Mouse (Mus musculus) lung, embryonic 14.5 days (tissue): ENCODE data around the gene Dgki. TPM values are rescaled to one million over a fixed set of nuclear protein-coding genes. Genes with fewer than 3 reads are reported as not detected.

Experiments used
- ATAC-seq: fragments of 200-750 bp; cut with Nextera tagmentation; 2 replicates; pipeline ENCODE4 v1.8.0; 2017; ENCODE audit warnings: mild to moderate bottlenecking, moderate TSS enrichment, moderate library complexity; ENCODE audit not compliant: insufficient read depth
- DNase-seq: peaks from one replicate; pipeline ENCODE4 v3.0.0-alpha.2; 2015
- H3K27ac ChIP-seq: fragments of 300-500 bp; sonication (generic); 2 replicates; pipeline ENCODE4 v1.5.1; 2014; ENCODE audit warnings: low read depth, mild to moderate bottlenecking, moderate library complexity
- H3K27me3 ChIP-seq: fragments of 300-500 bp; sonication (generic); 2 replicates; pipeline ENCODE4 v1.6.1; 2014; ENCODE audit warnings: low read length, control low read depth; ENCODE audit not compliant: insufficient read depth
- H3K36me3 ChIP-seq: fragments of 300-500 bp; sonication (generic); 2 replicates; pipeline ENCODE4 v1.6.1; 2014; ENCODE audit warnings: control low read depth; ENCODE audit not compliant: insufficient read depth
- H3K4me1 ChIP-seq: fragments of 300-500 bp; sonication (generic); 2 replicates; pipeline ENCODE4 v1.6.1; 2014; ENCODE audit warnings: antibody characterized with exemption, control low read depth; ENCODE audit not compliant: insufficient read depth
- H3K4me2 ChIP-seq: fragments of 300-500 bp; sonication (generic); 2 replicates; pipeline ENCODE4 v1.6.1; 2014; ENCODE audit warnings: mild to moderate bottlenecking
- H3K4me3 ChIP-seq: fragments of 300-500 bp; sonication (generic); 2 replicates; pipeline ENCODE4 v1.5.1; 2014; ENCODE audit warnings: low read depth, low read length
- H3K9ac ChIP-seq: fragments of 300-500 bp; sonication (generic); 2 replicates; pipeline ENCODE4 v1.6.1; 2014
- H3K9me3 ChIP-seq: fragments of 300-500 bp; sonication (generic); 2 replicates; pipeline ENCODE4 v1.6.1; 2016; ENCODE audit warnings: low read depth, low read length, control low read depth
- CTCF ChIP-seq: IDR thresholded peaks from 2 replicates; pipeline ENCODE4 v1.5.1; 2016; ENCODE audit warnings: antibody characterized with exemption, low read depth
- WGBS: fragments of 180-500 bp; shearing (Covaris S2); extraction: QIAGEN DNeasy Blood & Tissue Kit; methylation state at CpG from one replicate; pipeline ENCODE4 v1.1.7; 2014; 5-methylcytosine and 5-hydroxymethylcytosine counted together
- polyA plus RNA-seq: library from polyadenylated mRNA; unstranded; fragments of >200 nt; fragmentation: Nextera tagmentation; extraction: Ambion mirVana; gene quantifications from 2 replicates; pipeline ENCODE4 v1.2.1, GENCODE M21; 2014

Dgki gene
- polyA plus RNA-seq, 1 experiment from 2014 or later = 0.46 TPM

DNA sequence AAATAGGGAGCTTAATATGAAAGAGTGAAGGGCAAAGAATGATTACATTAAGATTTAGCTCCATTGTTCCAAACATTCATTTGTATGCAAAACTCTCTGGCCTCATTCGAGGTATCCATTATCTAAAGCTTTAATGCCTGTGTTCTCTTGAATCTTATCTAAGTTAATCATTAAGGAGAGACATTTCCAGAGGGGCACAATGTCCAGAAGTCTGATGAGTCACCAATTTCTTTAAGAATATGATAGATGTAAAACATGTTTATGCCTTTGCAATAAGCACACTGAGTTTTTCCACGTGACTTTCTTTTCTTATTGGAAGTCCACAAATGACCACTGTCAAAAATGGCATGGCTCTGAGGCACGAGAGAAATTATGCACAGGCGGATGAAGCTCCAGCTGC, 80.9 kb downstream of the Dgki start:
- Histone ChIP-seq H3K9ac (no peak overlapping the region), H3K9me3 (no peaks in the 10 kb centered on the region), H3K36me3 (no peaks in the 10 kb centered on the region), H3K27ac (no peak overlapping the region), H3K4me2 (no peak overlapping the region), H3K4me1 (peaks cover 9% of the 10 kb centered on the region; the same call in 1 of the 2 replicates), H3K4me3 (no peak overlapping the region), H3K27me3 (no peaks in the 10 kb centered on the region)
- no peak for TF ChIP-seq CTCF
- ATAC-seq (no peak), DNase-seq (no peak)
- WGBS = 73% methylated on average over 4 of the region's 4 CpGs

GRCm38 (mm10) chr6:37216342-37216763, 83.6 kb downstream of the Dgki start:
- H3K4me3 ChIP-seq = no peak overlapping the region

GRCm38 (mm10) chr6:37215655-37216054, 84.3 kb downstream of the Dgki start:
- H3K27ac ChIP-seq = no peak overlapping the region
- no peak overlapping the region for H3K4me2 ChIP-seq
- no peaks in the 10 kb centered on the region for H3K9me3 ChIP-seq

More at GRCm38 (mm10) chr6:37216342-37216763, 83.6 kb downstream of the Dgki start:
- WGBS = 36% methylated on average over 4 of the region's 4 CpGs
- Histone ChIP-seq H3K27me3 (no peaks in the 10 kb centered on the region), H3K9me3 (no peaks in the 10 kb centered on the region), H3K4me2 (no peak overlapping the region), H3K36me3 (no peaks in the 10 kb centered on the region), H3K4me1 (peaks cover 9% of the 10 kb centered on the region; the same call in 1 of the 2 replicates), H3K9ac (no peak overlapping the region), H3K27ac (no peak overlapping the region)
- TF ChIP-seq CTCF = no peak
- DNase-seq (peak; percentile 61), ATAC-seq (peak; percentile 35; the same call in 1 of the 2 replicates)

DNA sequence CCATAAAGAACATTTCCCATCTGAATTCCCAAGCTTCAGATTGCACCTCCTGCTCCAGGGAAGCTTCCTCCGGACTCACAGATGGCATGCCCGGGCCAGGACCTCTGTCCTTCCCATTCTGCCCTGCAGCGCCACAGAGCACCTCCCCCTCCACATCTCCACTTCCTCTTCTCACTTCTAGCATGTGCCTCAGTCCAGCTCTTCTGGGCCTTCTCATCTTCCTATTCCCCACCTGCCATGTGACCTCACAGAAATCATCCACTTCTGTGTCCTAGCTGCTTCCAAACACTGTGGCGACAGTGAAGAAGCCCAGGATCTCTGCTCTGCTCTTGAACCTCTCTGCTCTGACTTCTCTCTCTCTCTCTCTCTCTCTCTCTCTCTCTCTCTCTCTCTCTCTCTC, 87.1 kb downstream of the Dgki start:
- DNase-seq = no peak
- TF ChIP-seq CTCF = no peak
- Histone ChIP-seq H3K36me3 (no peaks in the 10 kb centered on the region), H3K9me3 (no peaks in the 10 kb centered on the region), H3K4me2 (no peak overlapping the region), H3K4me1 (peaks cover 12% of the 10 kb centered on the region; the same call in 1 of the 2 replicates), H3K27ac (no peak overlapping the region), H3K27me3 (no peaks in the 10 kb centered on the region), H3K4me3 (no peak overlapping the region), H3K9ac (no peak overlapping the region)
- ATAC-seq = no peak
- 51% methylated on average over 4 of the region's 4 CpGs for WGBS

More at GRCm38 (mm10) chr6:37215655-37216054, 84.3 kb downstream of the Dgki start:
- DNase-seq (no peak), ATAC-seq (no peak)
- H3K4me3 ChIP-seq = no peak overlapping the region
- no peak overlapping the region for H3K9ac ChIP-seq
- H3K4me1 ChIP-seq = peaks cover 12% of the 10 kb centered on the region; the same call in 1 of the 2 replicates
- H3K27me3 ChIP-seq = no peaks in the 10 kb centered on the region
- no peaks in the 10 kb centered on the region for H3K36me3 ChIP-seq
- WGBS = 20% methylated on average over 10 of the region's 10 CpGs
- TF ChIP-seq CTCF = no peak

- Histone ChIP-seq H3K4me1 (peaks cover 12% of the 10 kb centered on the region; the same call in 1 of the 2 replicates), H3K27ac (peak overlapping the region; percentile 12; the same call in 1 of the 2 replicates), H3K4me2 (no peak overlapping the region), H3K9me3 (no peaks in the 10 kb centered on the region), H3K36me3 (no peaks in the 10 kb centered on the region), H3K27me3 (no peaks in the 10 kb centered on the region), H3K9ac (no peak overlapping the region), H3K4me3 (no peak overlapping the region)
- no peak for TF ChIP-seq CTCF
- 32% methylated on average over 9 of the region's 9 CpGs for WGBS
- ATAC-seq = no peak
- DNase-seq = no peak
Observed at GRCm38 (mm10) chr6:37211545-37212247, 88.3 kb downstream of the Dgki start.

DNA sequence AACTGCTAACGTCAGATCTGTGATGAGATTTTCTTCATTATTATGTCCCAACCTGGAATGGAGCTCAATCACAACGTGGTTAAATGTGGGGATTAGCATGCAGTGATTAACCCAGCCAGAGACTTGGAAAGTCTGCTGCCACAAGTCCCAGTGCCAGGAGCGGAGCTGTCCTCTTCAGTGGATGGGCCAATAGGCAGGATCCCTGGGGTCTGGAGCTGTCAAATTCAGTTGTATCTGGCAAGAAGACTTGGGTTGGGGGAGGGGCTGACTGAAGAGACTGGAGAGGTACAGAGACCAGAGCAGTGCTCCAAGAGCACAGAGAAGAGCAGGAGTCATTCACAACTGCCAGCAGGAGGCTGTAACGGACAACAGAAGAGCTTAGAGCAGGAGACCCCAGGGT, 97.1 kb downstream of the Dgki start:
- no peaks in the 10 kb centered on the region for H3K4me1 ChIP-seq
- TF ChIP-seq CTCF = no peak

GRCm38 (mm10) chr6:37200840-37201239, 99.1 kb downstream of the Dgki start:
- DNase-seq = no peak
- H3K36me3 ChIP-seq = no peaks in the 10 kb centered on the region
- H3K4me1 ChIP-seq = no peaks in the 10 kb centered on the region
- no peak for ATAC-seq
- H3K4me2 ChIP-seq = no peak overlapping the region
- H3K9me3 ChIP-seq = no peaks in the 10 kb centered on the region
- TF ChIP-seq CTCF = no peak
- H3K27me3 ChIP-seq = no peaks in the 10 kb centered on the region
- H3K9ac ChIP-seq = no peak overlapping the region
- no peak overlapping the region for H3K4me3 ChIP-seq
- WGBS = 84% methylated on average over 5 of the region's 5 CpGs
- no peak overlapping the region for H3K27ac ChIP-seq

More for the DNA sequence above, 97.1 kb downstream of the Dgki start:
- no peak overlapping the region for H3K4me2 ChIP-seq
- DNase-seq (peak; percentile 34), ATAC-seq (peak; percentile 71)
- H3K9me3 ChIP-seq = no peaks in the 10 kb centered on the region
- 52% methylated on average over 4 of the region's 4 CpGs for WGBS
- H3K27me3 ChIP-seq = no peaks in the 10 kb centered on the region
- no peak overlapping the region for H3K4me3 ChIP-seq
- H3K27ac ChIP-seq = no peak overlapping the region
- no peak overlapping the region for H3K9ac ChIP-seq
- H3K36me3 ChIP-seq = no peaks in the 10 kb centered on the region
